Comparison of ENCODE assay signal across 8 mouse cellular contexts in genomic region chr1:126865591-126866086, GRCm38 (mm10). TPM values are rescaled to one million over a fixed set of nuclear protein-coding genes. Genes with fewer than 3 reads are reported as not detected.
DNase-seq lines count a peak whose midpoint lies in the region; TF ChIP-seq lines count a peak whose summit lies in the region.
"Had no signal": no experiment of that assay in that cellular context is flagged by ENCODE, and none has a peak within 500 bp of the region (broad histone marks: within the 10 kb centered on the region; RNA-seq: fewer than 3 reads in every experiment).

No protein-coding gene starts in this region.

- no peak for TF ChIP-seq CTCF in lung, adult 2 months (IDR thresholded peaks at IDR 0.05; ENCODE audit: insufficient read depth, low read length)

- peak; percentile 39 for DNase-seq in embryo, embryonic 10.5 days (ENCODE audit: low spot score)
- peak; percentile 10 to 32 for DNase-seq in frontal cortex, postnatal 10 days (ENCODE audit: low spot score in 2 of 2)
- peak; percentile 26 to 57 for DNase-seq in left cerebral cortex, adult 9 months (ENCODE audit: low spot score in 2 of 2)
- peak; percentile 19 to 26 for DNase-seq in right cerebral cortex, adult 2 months (ENCODE audit: low spot score in 2 of 2)
- no peak for DNase-seq in lung, adult 2 months
- DNase-seq in urinary bladder, postnatal 36 days (ENCODE audit: low spot score in 2 of 2): no peak
- DNase-seq in thymus, postnatal 0 days (ENCODE audit: low spot score): no peak

- 67% methylated on average over 7 of the region's 7 CpGs for WGBS in lung, adult 2 months

- H3K4me3 ChIP-seq in lung, adult 2 months (replicated peaks; ENCODE audit: extremely low read depth, low read depth, low read length): no peak overlapping the region
- H3K4me3 ChIP-seq: heart, embryonic 15.5 days had no signal

- no peak for TF ChIP-seq POLR2A in lung, adult 2 months (IDR thresholded peaks at IDR 0.05; ENCODE audit: borderline replicate concordance, extremely low read depth, low read depth, low read length)

- H3K4me1 ChIP-seq in lung, adult 2 months (ENCODE audit: control insufficient read depth, insufficient read depth, low read length): no peaks in the 10 kb centered on the region
- H3K4me1 ChIP-seq: heart, embryonic 15.5 days had no signal

RNA-seq across cellular contexts. Expression of gene Nckap5, which starts 35.0 kb away (rescaled TPM):
- polyA plus RNA-seq in lung, adult 2 months (2012; rRNA removed): 41.2 and 50.4 TPM in 2 replicates
- polyA plus RNA-seq in thymus, postnatal 0 days (2015; fragmentation: Nextera tagmentation; extraction: Ambion mirVana): 0.94 and 1.1 TPM in 2 replicates

Comparison
In these comparisons a context has a peak if more than half of its experiments do, and no peak if none do; other contexts are left out.
1. DNase-seq: peak in embryo, embryonic 10.5 days (single experiment), frontal cortex, postnatal 10 days (2 of 2), left cerebral cortex, adult 9 months (2 of 2) and right cerebral cortex, adult 2 months (2 of 2); none in lung, adult 2 months (single experiment), urinary bladder, postnatal 36 days (0 of 2) and thymus, postnatal 0 days (single experiment).
2. RNA of gene Nckap5, which starts 35.0 kb away (polyA plus RNA-seq): 41.2 to 50.4 TPM in lung, adult 2 months; 0.94 to 1.1 TPM in thymus, postnatal 0 days; every median in the first group is over 10 times any median in the second.